Mouse (Mus musculus) macrophage (primary cell): Measurements from ENCODE around the gene Slc16a11. TPM values are rescaled to one million over a fixed set of nuclear protein-coding genes. Genes with fewer than 3 reads are reported as not detected.
A peak's percentile ranks its signal among the peaks of the same experiment; 100 is the strongest.

ENCODE experiments used
- H3K27ac ChIP-seq: fragments of 350-480 bp; formaldehyde crosslinking; 2 replicates; pipeline ENCODE4 v1.9.0; 2021
- H3K36me3 ChIP-seq: fragments of 350-480 bp; formaldehyde crosslinking; 2 replicates; pipeline ENCODE4 v1.9.0; 2021; ENCODE audit errors: inconsistent target
- H3K4me3 ChIP-seq: fragments of 350-480 bp; formaldehyde crosslinking; 2 replicates; pipeline ENCODE4 v1.9.0; 2021; ENCODE audit errors: inconsistent target
- H3K79me2 ChIP-seq: fragments of 350-480 bp; formaldehyde crosslinking; 2 replicates; pipeline ENCODE4 v1.9.0; 2021; ENCODE audit errors: inconsistent target
- WGBS: methylation state at CpG from one replicate; pipeline ENCODE4 v1.1.7; 2026; ENCODE audit warnings: inconsistent platforms; ENCODE audit not compliant: missing documents; 5-methylcytosine and 5-hydroxymethylcytosine counted together
- polyA plus RNA-seq: library from polyadenylated mRNA; stranded (reverse); fragments of 250-400 nt; gene quantifications from 3 replicates; pipeline ENCODE4 v1.2.4, GENCODE M21; 2018; ENCODE audit warnings: inconsistent platforms

Gene Slc16a11
- polyA plus RNA-seq, 1 experiment from 2014 or later = not detected

DNA sequence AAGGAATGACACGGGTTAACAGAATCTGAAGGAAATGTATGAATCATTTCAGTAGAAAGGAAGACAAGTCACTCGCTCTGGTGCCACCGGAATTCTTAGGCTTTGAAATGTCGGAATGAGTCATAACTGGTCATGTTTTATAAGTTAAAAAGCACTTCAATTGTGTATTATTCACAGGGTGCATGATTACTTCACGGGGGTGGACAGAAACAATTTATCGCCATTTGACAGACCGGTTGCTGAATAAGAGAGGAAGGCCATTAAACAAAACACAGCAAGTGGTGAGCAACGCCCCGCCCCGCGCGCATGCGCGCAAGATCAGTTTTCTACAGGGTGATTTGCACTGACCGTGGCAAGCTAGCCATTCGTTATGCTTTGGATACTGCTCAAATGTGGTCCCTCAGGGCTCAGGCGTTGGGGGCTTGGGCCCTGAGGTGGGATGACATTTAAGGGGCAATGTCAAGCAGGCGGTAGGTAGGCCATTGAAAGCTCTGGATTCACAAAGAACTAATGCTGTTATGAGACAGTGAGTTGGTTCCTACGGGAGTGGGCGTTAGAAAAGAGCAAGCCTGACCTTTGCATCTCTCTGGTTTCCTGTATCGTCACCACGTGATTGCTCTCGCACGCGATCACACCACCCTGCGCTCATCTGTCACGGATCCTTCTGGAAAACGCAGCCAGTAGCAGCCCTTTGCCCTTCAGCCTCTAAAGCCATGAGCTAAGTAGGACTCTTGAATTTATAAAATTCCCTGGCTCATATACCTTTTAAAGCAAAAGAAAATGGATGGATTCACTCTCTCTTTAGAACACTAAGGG is 23.0 kb upstream of the Slc16a11 start:
- no peaks in the 10 kb centered on the region for H3K36me3 ChIP-seq
- H3K79me2 ChIP-seq = no peaks in the 10 kb centered on the region
- WGBS = 93% methylated on average over 28 of the region's 28 CpGs
- no peak overlapping the region for H3K27ac ChIP-seq
- no peak overlapping the region for H3K4me3 ChIP-seq

DNA sequence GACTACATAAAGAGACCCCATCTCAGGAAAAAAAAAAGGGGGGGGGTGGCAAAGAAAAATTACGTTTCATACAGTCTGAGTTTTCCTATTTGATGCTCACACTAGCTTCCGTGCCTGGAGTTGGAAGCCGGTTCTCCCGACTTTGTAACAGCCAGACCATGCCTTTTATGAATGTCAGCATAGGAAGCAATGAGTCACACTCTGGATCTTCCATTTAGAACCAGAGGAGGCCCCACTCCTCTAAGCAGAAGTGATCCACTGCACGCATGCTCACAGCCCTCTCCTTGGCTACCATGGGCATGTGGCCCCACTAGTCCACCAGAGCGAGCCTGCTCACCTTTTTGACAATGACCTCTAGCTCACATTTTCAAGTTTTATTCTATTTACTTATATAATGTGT is 21.4 kb upstream of the Slc16a11 start:
- Histone ChIP-seq H3K79me2 (no peaks in the 10 kb centered on the region), H3K4me3 (no peak overlapping the region), H3K36me3 (no peaks in the 10 kb centered on the region), H3K27ac (peak overlapping the region; percentile 12; the same call in 1 of the 2 replicates)
- WGBS = 82% methylated on average over 6 of the region's 6 CpGs

DNA sequence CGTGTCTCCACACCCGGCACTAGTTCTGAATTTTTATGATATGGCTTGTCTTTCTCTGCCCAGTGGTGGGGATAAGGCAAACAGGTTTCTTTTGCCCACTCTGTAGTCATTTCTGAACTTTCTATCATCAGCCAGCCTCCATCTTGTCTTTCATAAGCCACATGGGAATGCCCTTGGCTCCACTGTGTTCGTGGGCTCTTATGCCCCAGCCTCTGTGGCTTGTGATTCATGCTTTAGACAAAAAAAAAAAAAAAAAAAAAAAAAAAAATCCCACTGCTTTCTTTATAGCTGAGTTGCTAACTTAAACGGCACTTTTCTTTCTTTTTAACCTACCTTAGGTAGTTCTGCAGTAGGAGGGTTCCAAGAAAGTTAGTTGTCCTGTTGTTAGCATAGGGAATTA is 20.4 kb upstream of the Slc16a11 start:
- Histone ChIP-seq H3K27ac (no peak overlapping the region), H3K79me2 (no peaks in the 10 kb centered on the region), H3K4me3 (no peak overlapping the region), H3K36me3 (no peaks in the 10 kb centered on the region)
- 75% methylated on average over 4 of the region's 4 CpGs for WGBS

DNA sequence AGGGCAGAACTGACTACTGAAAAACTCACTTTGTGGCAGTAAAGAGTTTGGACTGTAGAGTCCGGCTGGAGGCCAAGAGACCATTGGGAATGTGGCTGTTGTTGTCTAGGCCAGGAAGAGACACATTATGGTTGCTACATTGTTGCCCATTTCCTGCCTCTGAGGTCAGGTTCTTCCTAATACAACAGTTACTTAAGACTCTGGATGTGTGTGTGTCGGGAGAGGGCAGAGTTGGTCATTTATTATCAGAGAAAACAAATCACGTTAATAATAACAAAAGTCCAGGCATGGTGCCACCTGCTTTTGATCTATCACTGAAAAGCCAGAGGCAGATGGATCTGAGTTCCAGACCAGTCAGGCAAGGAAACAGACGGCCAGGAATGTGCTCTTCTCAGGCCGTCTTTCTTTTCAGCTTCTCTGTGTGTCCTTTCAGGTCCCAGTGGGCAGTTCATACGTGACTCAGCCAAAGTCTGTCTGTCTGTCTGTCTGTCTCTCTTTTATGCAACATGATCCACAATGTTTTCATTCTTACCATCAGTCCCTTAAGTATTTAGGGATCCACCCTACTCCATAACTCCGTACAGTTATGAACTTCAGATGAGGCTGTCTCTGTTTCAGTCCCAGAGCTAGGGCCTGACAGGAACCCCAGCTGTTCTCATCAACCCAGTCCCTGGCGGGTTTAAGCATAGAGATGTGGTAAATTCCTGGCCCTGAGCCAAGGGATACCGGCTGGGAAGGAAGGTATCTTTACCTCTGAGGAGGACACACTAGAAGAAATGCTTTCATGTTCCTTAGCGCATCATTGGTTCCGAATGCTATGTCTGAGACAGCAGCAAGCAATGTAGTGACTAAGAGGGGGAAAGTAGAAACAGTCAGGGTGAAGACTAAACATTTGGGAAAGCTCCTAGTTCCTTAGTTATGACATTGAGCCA is 18.9 kb upstream of the Slc16a11 start:
- Histone ChIP-seq H3K4me3 (no peak overlapping the region), H3K79me2 (no peaks in the 10 kb centered on the region), H3K27ac (no peak overlapping the region), H3K36me3 (no peaks in the 10 kb centered on the region)
- 75% methylated on average over 11 of the region's 11 CpGs for whole genome bisulfite sequencing

DNA sequence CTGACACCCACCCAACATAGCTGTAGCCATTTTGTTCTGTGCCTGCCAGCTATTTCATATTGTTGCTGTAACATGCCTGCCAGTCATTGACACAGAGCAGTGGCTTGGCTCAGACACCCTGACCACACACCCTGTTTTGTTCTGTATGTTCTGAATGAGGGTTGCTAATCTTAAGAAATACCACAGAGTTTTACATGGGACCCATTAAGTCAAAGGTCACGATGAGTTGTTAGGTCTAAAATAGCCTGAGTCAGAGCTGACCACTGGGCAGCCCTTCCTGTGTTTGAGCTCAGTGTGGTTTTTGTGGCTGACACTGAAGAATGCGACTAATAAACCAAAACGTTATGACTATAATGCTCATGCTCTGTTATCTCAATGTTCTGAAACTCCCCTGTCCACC is 14.2 kb upstream of the Slc16a11 start:
- H3K36me3 ChIP-seq = no peaks in the 10 kb centered on the region
- H3K4me3 ChIP-seq = no peak overlapping the region
- H3K79me2 ChIP-seq = no peaks in the 10 kb centered on the region
- WGBS = 8% methylated on average over 3 of the region's 3 CpGs
- H3K27ac ChIP-seq = peak overlapping the region; percentile 25

DNA sequence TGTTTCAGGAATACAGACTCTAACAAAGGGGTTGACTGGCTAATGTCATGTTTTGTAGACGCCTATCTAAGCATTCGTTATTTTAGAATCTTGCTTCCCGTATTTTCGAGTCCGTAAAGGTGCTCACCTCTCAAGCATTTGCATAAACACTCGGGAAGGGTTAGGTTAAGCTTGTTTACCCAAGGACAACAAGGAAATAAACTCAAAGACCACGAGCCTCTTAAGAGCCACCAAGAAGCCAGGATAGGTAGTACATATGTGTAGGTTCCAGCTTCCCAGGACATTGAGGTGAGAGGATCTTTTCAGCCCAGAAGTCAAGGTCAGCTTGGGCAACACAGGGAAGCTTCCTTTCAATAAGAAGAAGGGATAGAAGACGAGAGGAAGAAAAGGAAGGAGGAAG is 13.4 kb upstream of the Slc16a11 start:
- 94% methylated on average over 8 of the region's 8 CpGs for WGBS

DNA sequence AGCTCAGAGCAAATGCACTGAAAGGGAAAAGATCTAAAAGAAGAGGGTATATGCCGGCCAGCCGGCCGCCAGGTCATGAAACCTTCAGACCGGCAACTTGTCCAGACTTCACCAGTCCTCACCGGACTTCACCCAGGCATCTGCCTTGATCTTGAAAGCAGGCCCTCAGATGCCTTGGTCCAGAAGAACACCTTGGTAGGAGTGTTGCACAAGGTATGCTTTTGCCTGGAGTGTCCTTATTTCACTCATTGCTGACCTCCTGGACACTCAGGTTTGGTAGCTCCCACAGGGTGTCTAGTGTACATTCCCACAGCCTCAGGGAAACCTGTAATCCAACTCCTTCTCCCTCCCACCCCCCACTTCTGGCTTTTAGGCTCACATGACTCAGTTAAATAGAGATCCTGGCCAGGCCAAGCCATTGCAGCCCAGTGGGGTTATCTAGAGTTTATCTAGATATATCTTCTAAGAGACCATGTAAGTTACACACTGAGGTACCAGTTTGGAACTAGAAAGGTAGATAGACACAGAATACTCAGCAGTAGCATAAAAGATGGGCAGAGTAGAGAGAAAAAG is 12.4 kb upstream of the Slc16a11 start:
- WGBS = 64% methylated on average over 5 of the region's 5 CpGs
- Histone ChIP-seq H3K36me3 (no peaks in the 10 kb centered on the region), H3K4me3 (no peak overlapping the region), H3K27ac (no peak overlapping the region), H3K79me2 (no peaks in the 10 kb centered on the region)

More for the DNA sequence above, 13.4 kb upstream of the Slc16a11 start:
- Histone ChIP-seq H3K4me3 (no peak overlapping the region), H3K79me2 (no peaks in the 10 kb centered on the region), H3K27ac (no peak overlapping the region), H3K36me3 (no peaks in the 10 kb centered on the region)

DNA sequence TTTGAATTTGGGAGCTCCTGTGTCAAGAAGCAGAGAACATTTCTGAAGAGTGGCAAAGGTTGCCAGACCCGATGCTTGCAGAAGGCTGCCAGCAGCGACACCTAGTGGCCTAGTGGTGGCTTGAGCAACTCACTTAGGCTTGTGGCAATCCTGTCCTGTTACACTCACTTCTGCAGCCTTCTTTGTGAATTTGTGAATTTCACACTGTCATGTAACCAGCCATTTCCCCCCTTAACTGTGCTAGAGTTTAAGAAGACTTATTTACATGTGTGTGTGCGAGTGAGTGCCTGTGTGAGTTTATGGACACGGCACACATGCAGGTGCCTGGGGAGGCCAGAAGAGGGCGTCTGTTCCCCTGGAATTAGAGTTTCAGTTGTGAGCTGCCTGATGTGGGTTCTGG is 10.9 kb upstream of the Slc16a11 start:
- Histone ChIP-seq H3K79me2 (no peaks in the 10 kb centered on the region), H3K4me3 (no peak overlapping the region), H3K36me3 (no peaks in the 10 kb centered on the region), H3K27ac (no peak overlapping the region)
- WGBS = 56% methylated on average over 5 of the region's 5 CpGs

DNA sequence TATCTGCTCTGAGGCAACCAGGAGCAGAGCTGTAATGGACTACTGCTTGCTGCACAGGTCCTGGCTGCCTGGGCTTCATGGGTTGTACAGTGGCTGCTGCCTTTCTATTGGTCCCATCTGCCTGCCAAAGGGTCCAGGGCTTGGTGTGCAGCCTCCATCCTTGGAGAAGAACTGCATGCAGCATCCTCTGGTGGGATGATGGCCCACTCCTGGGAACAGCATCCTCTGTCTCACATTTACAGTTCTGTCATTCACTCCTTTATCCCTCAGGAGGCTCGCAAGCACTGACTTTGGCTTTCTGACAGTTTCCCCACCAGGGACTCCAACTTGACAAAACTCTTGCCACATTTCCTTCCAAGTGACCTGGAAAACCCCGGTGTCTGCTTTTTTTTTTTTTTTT is 5.8 kb upstream of the Slc16a11 start:
- WGBS = 35% methylated on average over 2 of the region's 2 CpGs
- Histone ChIP-seq H3K79me2 (no peaks in the 10 kb centered on the region), H3K27ac (no peak overlapping the region), H3K36me3 (no peaks in the 10 kb centered on the region), H3K4me3 (no peak overlapping the region)

DNA sequence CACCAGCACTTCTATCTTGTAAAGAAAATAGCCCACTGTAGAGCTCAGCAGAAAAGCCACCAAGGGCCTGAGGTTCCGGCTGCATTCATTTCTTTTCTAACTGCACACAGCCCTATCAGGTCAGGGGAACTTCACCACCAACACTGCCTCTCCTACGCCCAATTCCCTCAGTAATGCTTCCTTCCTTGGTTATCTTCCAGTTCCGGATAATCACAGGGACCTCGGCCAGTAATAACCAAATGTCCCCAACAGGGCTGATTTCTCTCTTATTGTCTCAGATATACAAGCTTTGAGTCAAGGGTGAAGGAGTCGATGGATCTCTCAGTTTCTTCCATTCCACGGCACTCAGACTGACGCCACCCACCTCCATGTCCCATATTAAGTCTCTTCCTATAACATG is 5.3 kb upstream of the Slc16a11 start:
- 82% methylated on average over 6 of the region's 7 CpGs for WGBS
- no peak overlapping the region for H3K4me3 ChIP-seq
- no peaks in the 10 kb centered on the region for H3K79me2 ChIP-seq
- no peak overlapping the region for H3K27ac ChIP-seq
- no peaks in the 10 kb centered on the region for H3K36me3 ChIP-seq

DNA sequence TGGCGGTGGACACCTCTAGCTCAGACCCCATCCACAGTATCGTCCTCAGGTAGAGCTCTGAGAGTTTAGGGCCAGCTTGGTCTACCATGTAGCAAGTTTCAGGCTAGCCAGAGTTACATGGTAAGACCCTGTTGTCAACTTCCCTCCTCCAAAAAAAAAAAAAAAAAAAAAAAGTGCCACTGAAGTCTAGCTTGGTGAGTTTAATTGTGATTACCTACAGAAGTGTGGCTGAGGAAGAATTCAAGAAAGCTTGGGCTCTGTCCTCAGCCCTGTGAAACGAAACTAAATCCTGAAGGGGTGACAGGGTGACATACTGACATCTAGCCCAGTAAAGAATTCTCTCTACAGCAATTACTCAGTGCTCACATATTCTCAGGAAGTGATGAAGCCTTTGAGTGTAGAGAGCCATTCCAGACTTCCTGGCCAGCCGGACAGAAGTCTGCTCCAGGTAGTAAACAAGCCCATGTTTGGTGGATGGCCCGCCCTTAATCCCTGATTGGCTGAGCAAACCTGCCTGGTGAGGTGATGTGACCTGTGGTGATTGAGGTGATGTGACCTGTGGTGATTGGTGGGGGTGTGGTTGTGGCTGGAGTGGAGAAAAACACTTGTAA is 3.7 kb upstream of the Slc16a11 start:
- Histone ChIP-seq H3K79me2 (no peaks in the 10 kb centered on the region), H3K27ac (no peak overlapping the region), H3K4me3 (no peak overlapping the region), H3K36me3 (no peaks in the 10 kb centered on the region)
- WGBS = 71% methylated on average over 5 of the region's 5 CpGs

DNA sequence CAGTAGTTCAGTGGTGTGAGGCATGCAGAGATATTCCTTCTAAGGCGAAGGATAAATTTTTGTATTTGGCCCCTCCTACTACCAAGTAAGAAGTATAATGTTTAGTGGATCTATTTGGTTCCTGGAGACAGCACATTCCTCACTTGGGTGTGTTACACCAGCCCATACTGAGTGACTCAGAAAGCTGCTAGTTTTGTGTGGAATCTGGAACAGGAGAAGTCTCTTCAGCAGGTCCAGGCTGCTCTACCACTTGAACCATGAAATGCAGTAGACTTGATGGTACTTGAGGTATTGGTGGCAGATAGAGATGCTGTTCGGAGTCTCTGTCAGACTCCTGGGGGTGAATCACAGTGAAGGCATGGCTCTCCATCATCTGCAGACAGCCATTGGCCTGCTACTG is 1.9 kb upstream of the Slc16a11 start:
- Histone ChIP-seq H3K79me2 (no peaks in the 10 kb centered on the region), H3K4me3 (no peak overlapping the region), H3K36me3 (no peaks in the 10 kb centered on the region), H3K27ac (no peak overlapping the region)
- 83% methylated on average over 2 of the region's 2 CpGs for WGBS

DNA sequence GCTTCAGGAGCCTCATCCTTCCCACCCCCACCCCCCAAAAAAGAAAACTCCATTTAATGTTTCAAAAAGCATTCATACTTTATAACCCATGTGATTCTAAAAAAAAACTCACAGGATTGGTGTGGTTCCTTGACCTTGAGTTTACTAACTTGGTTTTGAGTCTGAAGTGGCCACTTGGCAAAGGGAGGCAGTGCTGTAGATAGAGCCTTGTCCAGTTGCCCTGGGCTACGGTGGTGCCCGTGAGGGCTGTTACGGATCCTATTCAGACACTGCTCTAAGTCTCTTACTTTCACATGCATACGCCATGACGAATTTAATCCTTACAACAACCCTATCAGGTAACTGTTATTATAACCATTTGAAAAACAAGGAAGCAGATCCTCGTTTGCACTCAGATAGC is 580 bp upstream of the Slc16a11 start:
- Histone ChIP-seq H3K36me3 (0 out of 2 replicates have a peak, but pooled peaks cover 2% of the 10 kb centered on the region), H3K27ac (no peak overlapping the region), H3K4me3 (no peak overlapping the region), H3K79me2 (no peaks in the 10 kb centered on the region)
- 90% methylated on average over 6 of the region's 6 CpGs for WGBS

DNA sequence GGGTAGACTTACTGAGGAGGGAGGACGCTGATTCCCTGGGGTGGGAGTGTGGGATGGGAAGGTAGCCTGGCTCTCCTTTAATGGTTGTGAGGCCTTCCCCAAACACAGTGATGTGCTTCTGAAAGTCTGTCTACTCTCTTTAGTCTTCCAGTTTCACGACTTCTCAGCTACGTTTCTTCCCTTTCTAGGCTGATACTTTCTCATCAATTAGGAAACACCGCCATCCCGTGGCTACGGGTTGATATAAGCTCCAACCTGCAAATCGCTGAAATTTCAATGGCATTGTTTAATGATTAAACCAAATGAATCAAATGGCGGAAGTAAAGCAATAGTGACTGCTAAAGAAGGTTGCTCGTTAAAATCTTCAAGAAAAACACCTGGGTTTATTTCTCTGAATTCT is 344 bp downstream of the Slc16a11 start:
- Histone ChIP-seq H3K4me3 (no peak overlapping the region), H3K79me2 (no peaks in the 10 kb centered on the region), H3K36me3 (0 out of 2 replicates have a peak, but pooled peaks cover 9% of the 10 kb centered on the region), H3K27ac (no peak overlapping the region)
- WGBS = 10% methylated on average over 9 of the region's 9 CpGs
